Mouse (Mus musculus) liver, embryonic 13.5 days (tissue): Measurements from ENCODE around the gene Kif5c. TPM values are rescaled to one million over a fixed set of nuclear protein-coding genes. Genes with fewer than 3 reads are reported as not detected.

Experiments
- ATAC-seq: fragments of 200-750 bp; cut with Nextera tagmentation; 2 replicates; pipeline ENCODE4 v1.8.0; 2017; ENCODE audit warnings: low read depth, mild to moderate bottlenecking, moderate number of reproducible peaks, moderate library complexity
- DNase-seq: peaks from one replicate; pipeline ENCODE4 v3.0.0; 2022
- H3K27ac ChIP-seq: fragments of 300-500 bp; sonication (generic); 2 replicates; pipeline ENCODE4 v1.5.1; 2015; ENCODE audit warnings: moderate library complexity, mild to moderate bottlenecking, inconsistent platforms
- H3K27me3 ChIP-seq: fragments of 300-500 bp; sonication (generic); 2 replicates; pipeline ENCODE4 v1.6.1; 2015; ENCODE audit warnings: mild to moderate bottlenecking, inconsistent platforms
- H3K36me3 ChIP-seq: fragments of 300-500 bp; sonication (generic); 2 replicates; pipeline ENCODE4 v1.6.1; 2015; ENCODE audit warnings: mild to moderate bottlenecking, inconsistent platforms
- H3K4me1 ChIP-seq: fragments of 300-500 bp; sonication (generic); replicated peaks from 2 replicates; pipeline ENCODE4 v1.6.1; 2015; ENCODE audit warnings: inconsistent platforms
- H3K4me2 ChIP-seq: fragments of 300-500 bp; sonication (generic); 2 replicates; pipeline ENCODE4 v1.6.1; 2015; ENCODE audit warnings: inconsistent platforms, mild to moderate bottlenecking, moderate library complexity
- H3K4me3 ChIP-seq: fragments of 300-500 bp; sonication (generic); replicated peaks from 2 replicates; pipeline ENCODE4 v1.5.1; 2015; ENCODE audit warnings: mild to moderate bottlenecking, inconsistent platforms
- H3K9ac ChIP-seq: fragments of 300-500 bp; sonication (generic); 2 replicates; pipeline ENCODE4 v1.6.1; 2015; ENCODE audit warnings: mild to moderate bottlenecking, inconsistent platforms
- H3K9me3 ChIP-seq: fragments of 300-500 bp; sonication (generic); replicated peaks from 2 replicates; pipeline ENCODE4 v1.6.1; 2016; ENCODE audit warnings: inconsistent platforms
- WGBS: fragments of 180-500 bp; shearing (Covaris S2); methylation state at CpG from one replicate; pipeline ENCODE4 v1.1.7; 2015; ENCODE audit not compliant: insufficient replicate concordance; 5-methylcytosine and 5-hydroxymethylcytosine counted together
- polyA plus RNA-seq: library from polyadenylated mRNA; unstranded; fragments of >200 nt; fragmentation: Nextera tagmentation; extraction: Ambion mirVana; gene quantifications from 2 replicates; pipeline ENCODE4 v1.2.1, GENCODE M21; 2015

The Kif5c gene
- polyA plus RNA-seq, 1 experiment from 2014 or later = 0.20 TPM

DNA sequence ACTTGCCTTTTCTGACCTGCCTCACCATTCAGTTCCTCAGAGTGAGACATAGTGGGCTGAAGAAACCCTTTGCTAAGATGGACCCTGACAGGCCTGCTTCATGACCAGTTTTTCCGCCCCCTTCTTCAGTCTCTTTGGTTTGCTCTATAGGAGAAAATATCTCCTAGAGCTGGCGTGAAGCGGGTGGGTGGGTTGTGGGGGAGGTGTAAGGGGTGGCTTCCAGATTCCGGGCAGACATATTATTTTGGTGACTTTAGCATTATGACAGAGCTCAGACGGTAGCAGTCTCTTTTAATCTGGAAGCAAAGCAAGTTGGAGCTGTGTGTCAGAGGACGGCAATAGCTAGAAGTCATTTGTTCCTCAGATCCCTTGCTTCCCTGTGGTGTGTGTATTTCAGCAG lies 92.6 kb downstream of the Kif5c start:
- ATAC-seq (no peak), DNase-seq (no peak)
- 70% methylated on average over 6 of the region's 6 CpGs for WGBS
- Histone ChIP-seq H3K27me3 (no peaks in the 10 kb centered on the region), H3K9ac (no peak overlapping the region), H3K27ac (no peak overlapping the region), H3K36me3 (no peaks in the 10 kb centered on the region), H3K4me2 (no peak overlapping the region), H3K4me1 (no peaks in the 10 kb centered on the region), H3K4me3 (no peak overlapping the region), H3K9me3 (no peaks in the 10 kb centered on the region)

GRCm38 (mm10) chr2:49712336-49712887 lies 93.3 kb downstream of the Kif5c start:
- H3K36me3 ChIP-seq = no peaks in the 10 kb centered on the region
- WGBS = 57% methylated on average over 7 of the region's 7 CpGs
- no peak overlapping the region for H3K9ac ChIP-seq
- H3K4me1 ChIP-seq = no peaks in the 10 kb centered on the region
- H3K9me3 ChIP-seq = no peaks in the 10 kb centered on the region
- DNase-seq (no peak), ATAC-seq (no peak)
- H3K27ac ChIP-seq = no peak overlapping the region
- H3K27me3 ChIP-seq = no peaks in the 10 kb centered on the region
- no peak overlapping the region for H3K4me2 ChIP-seq
- H3K4me3 ChIP-seq = no peak overlapping the region

- H3K9ac ChIP-seq = no peak overlapping the region
- no peak overlapping the region for H3K4me2 ChIP-seq
- H3K27ac ChIP-seq = no peak overlapping the region
- DNase-seq (no peak), ATAC-seq (no peak)
- H3K27me3 ChIP-seq = no peaks in the 10 kb centered on the region
- 54% methylated on average over 7 of the region's 7 CpGs for WGBS
- no peaks in the 10 kb centered on the region for H3K4me1 ChIP-seq
- no peaks in the 10 kb centered on the region for H3K9me3 ChIP-seq
- no peak overlapping the region for H3K4me3 ChIP-seq
- H3K36me3 ChIP-seq = no peaks in the 10 kb centered on the region
Observed at GRCm38 (mm10) chr2:49716490-49716889, 97.4 kb downstream of the Kif5c start.

- WGBS = 89% methylated on average over 18 of the region's 18 CpGs
- H3K4me3 ChIP-seq = no peak overlapping the region
- H3K27me3 ChIP-seq = no peaks in the 10 kb centered on the region; the same call in 1 of the 2 replicates
- no peaks in the 10 kb centered on the region for H3K9me3 ChIP-seq
- no peak overlapping the region for H3K9ac ChIP-seq
- no peaks in the 10 kb centered on the region for H3K36me3 ChIP-seq
- ATAC-seq = no peak
- no peak overlapping the region for H3K4me2 ChIP-seq
- H3K27ac ChIP-seq = no peak overlapping the region
- no peak for DNase-seq
- H3K4me1 ChIP-seq = no peaks in the 10 kb centered on the region
Observed at GRCm38 (mm10) chr2:49717437-49718116, 98.5 kb downstream of the Kif5c start.

GRCm38 (mm10) chr2:49718492-49718891 lies 99.4 kb downstream of the Kif5c start:
- H3K36me3 ChIP-seq = no peaks in the 10 kb centered on the region
- no peak overlapping the region for H3K4me2 ChIP-seq
- no peak overlapping the region for H3K27ac ChIP-seq
- H3K9ac ChIP-seq = no peak overlapping the region
- no peaks in the 10 kb centered on the region for H3K9me3 ChIP-seq
- no peak overlapping the region for H3K4me3 ChIP-seq
- no peaks in the 10 kb centered on the region; the same call in 1 of the 2 replicates for H3K27me3 ChIP-seq
- ATAC-seq = no peak
- 51% methylated on average over 3 of the region's 3 CpGs for WGBS
- H3K4me1 ChIP-seq = no peaks in the 10 kb centered on the region
- DNase-seq = no peak

- Histone ChIP-seq H3K9me3 (no peaks in the 10 kb centered on the region), H3K27ac (no peak overlapping the region), H3K4me1 (no peaks in the 10 kb centered on the region), H3K36me3 (no peaks in the 10 kb centered on the region), H3K27me3 (no peaks in the 10 kb centered on the region; the same call in 1 of the 2 replicates), H3K4me2 (no peak overlapping the region), H3K9ac (no peak overlapping the region), H3K4me3 (no peak overlapping the region)
- 57% methylated on average over 8 of the region's 8 CpGs for WGBS
- ATAC-seq (no peak), DNase-seq (no peak)
Observed at GRCm38 (mm10) chr2:49718935-49719850, 100.1 kb downstream of the Kif5c start.

DNA sequence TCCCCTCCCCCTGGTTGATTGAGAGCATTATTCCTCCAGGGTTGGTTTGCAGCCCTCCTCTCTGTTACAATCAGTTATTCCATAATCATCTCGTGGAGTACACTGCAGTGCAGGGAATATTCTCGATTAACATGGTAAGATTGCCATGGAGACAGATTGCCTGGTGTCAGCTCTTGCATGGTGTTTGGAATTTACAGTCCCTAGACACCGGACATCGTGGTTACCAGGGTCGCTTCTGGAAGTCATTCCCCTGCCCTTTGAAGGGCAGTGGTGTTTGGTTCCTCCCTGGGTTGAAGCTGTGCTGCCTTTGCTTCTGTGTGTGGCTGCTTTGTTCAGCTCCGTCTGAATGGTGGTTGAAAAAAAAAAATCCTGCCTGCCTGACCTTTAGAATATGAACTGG lies 100.8 kb downstream of the Kif5c start:
- H3K27me3 ChIP-seq = no peaks in the 10 kb centered on the region; the same call in 1 of the 2 replicates
- H3K4me2 ChIP-seq = no peak overlapping the region
- 24% methylated on average over 6 of the region's 6 CpGs for WGBS
- no peak overlapping the region for H3K9ac ChIP-seq
- H3K4me1 ChIP-seq = no peaks in the 10 kb centered on the region
- H3K9me3 ChIP-seq = no peaks in the 10 kb centered on the region
- no peak overlapping the region for H3K4me3 ChIP-seq
- no peak for DNase-seq
- ATAC-seq = no peak
- H3K27ac ChIP-seq = no peak overlapping the region
- H3K36me3 ChIP-seq = no peaks in the 10 kb centered on the region

- Histone ChIP-seq H3K27me3 (no peaks in the 10 kb centered on the region; the same call in 1 of the 2 replicates), H3K9ac (no peak overlapping the region), H3K4me1 (0 out of 2 replicates have a peak, but pooled peaks cover 1% of the 10 kb centered on the region), H3K9me3 (no peaks in the 10 kb centered on the region), H3K36me3 (no peaks in the 10 kb centered on the region), H3K4me2 (no peak overlapping the region), H3K4me3 (no peak overlapping the region), H3K27ac (no peak overlapping the region)
- ATAC-seq = no peak
- WGBS = 57% methylated on average over 9 of the region's 9 CpGs
- no peak for DNase-seq
Observed at GRCm38 (mm10) chr2:49720343-49720742, 101.2 kb downstream of the Kif5c start.

DNA sequence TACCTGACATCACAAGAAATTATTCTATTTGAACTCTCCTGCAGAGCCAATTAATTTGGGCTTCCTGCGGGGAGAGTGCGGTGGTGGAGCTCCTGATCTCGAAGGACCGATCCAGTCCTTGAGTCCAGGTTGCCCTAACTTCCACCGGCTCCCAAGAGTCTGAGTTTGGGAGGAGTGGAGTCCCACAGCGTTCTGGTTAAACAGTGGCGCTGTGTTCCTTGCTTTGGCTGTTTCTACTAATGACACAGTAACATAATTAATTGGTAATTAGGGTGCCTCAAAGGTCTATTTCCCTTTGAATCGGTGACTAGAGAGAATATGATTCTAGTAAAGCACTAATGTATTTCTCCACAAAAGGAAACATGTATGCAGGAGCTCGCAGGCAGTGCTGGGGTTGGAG lies 103.2 kb downstream of the Kif5c start:
- Histone ChIP-seq H3K9ac (no peak overlapping the region), H3K4me3 (no peak overlapping the region), H3K9me3 (no peaks in the 10 kb centered on the region), H3K4me1 (0 out of 2 replicates have a peak, but pooled peaks cover 3% of the 10 kb centered on the region), H3K27ac (no peak overlapping the region), H3K36me3 (no peaks in the 10 kb centered on the region), H3K4me2 (no peak overlapping the region), H3K27me3 (no peaks in the 10 kb centered on the region; the same call in 1 of the 2 replicates)
- WGBS = 70% methylated on average over 9 of the region's 9 CpGs
- no peak for ATAC-seq
- DNase-seq = no peak

GRCm38 (mm10) chr2:49722983-49723382 lies 103.9 kb downstream of the Kif5c start:
- Histone ChIP-seq H3K4me1 (0 out of 2 replicates have a peak, but pooled peaks cover 3% of the 10 kb centered on the region), H3K9ac (no peak overlapping the region), H3K27ac (no peak overlapping the region), H3K27me3 (no peaks in the 10 kb centered on the region; the same call in 1 of the 2 replicates), H3K36me3 (no peaks in the 10 kb centered on the region), H3K9me3 (no peaks in the 10 kb centered on the region), H3K4me2 (no peak overlapping the region), H3K4me3 (no peak overlapping the region)
- ATAC-seq (no peak), DNase-seq (no peak)
- WGBS = 27% methylated on average over 13 of the region's 13 CpGs

DNA sequence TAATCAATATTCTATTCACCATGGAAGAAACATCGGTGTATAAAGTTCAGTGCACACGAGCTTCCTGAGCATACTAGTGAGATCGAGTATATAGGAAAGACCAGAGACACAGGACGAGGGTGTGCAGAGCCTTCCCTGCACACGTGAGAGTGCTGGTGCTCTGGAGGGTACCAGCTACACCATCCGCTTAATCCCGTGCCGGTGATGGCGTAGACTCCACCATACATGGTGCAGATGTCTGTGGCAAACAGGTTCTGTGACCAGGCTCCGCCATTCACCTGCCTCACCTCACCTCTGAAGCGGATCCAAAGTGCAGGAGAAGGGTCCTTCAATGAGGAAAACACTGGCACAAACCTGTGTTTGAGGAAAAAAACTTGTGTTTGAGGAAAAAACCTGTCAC lies 107.6 kb downstream of the Kif5c start:
- Histone ChIP-seq H3K36me3 (no peaks in the 10 kb centered on the region), H3K4me2 (no peak overlapping the region), H3K27ac (no peak overlapping the region), H3K27me3 (no peaks in the 10 kb centered on the region; the same call in 1 of the 2 replicates), H3K4me3 (no peak overlapping the region), H3K9ac (no peak overlapping the region), H3K4me1 (peaks cover 27% of the 10 kb centered on the region), H3K9me3 (no peaks in the 10 kb centered on the region)
- ATAC-seq = no peak
- no peak for DNase-seq
- 76% methylated on average over 11 of the region's 11 CpGs for WGBS
